Mouse (Mus musculus) G1E (cell line): Measurements from ENCODE around the gene Camta1.

Source experiments
- CTCF ChIP-seq: IDR thresholded peaks from 2 replicates; pipeline ENCODE4 v1.5.1; 2012; ENCODE audit warnings: low read depth, low read length, inconsistent platforms, mixed read lengths
- GATA1 ChIP-seq: IDR thresholded peaks from 2 replicates; pipeline ENCODE4 v1.6.1; 2012; ENCODE audit warnings: borderline replicate concordance, low read length, inconsistent platforms, mixed read lengths

DNA sequence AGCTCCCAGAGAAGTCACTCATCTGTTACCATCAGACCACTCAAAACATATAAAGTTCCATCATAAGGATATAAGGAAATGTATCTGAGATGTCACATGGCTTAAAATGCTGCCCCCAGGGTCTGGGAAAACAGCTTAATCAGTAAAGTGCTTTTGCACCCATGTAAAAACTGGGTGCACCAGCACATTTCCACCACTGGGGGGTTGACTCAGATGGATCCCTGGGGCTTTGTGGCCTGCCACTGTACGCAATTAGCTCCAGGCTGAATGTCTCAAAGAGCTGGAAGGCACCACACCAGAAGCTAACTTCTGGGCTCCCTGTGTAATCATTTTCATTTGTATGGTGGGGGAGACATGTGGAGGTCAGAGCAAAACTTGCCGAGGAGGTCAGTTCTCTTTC, 10.5 kb downstream of the Camta1 start:
- TF ChIP-seq CTCF: peak; percentile 54; the same call in 1 of the 2 replicates
- TF ChIP-seq GATA1: no peak
